Mouse (Mus musculus): ENCODE data around the gene Tfip11. TPM values are rescaled to one million over a fixed set of nuclear protein-coding genes. Genes with fewer than 3 reads are reported as not detected.

The Tfip11 gene
- polyA plus RNA-seq, 1 experiment from 2014 or later: 27.1 TPM

- WGBS: 61% methylated on average over 11 of the region's 11 CpGs
- no peaks in the 10 kb centered on the region for H3K36me3 ChIP-seq (ENCODE audit: insufficient read depth)
- H3K27me3 ChIP-seq (ENCODE audit: insufficient read depth, low read length): no peaks in the 10 kb centered on the region
- no peak overlapping the region for H3K27ac ChIP-seq (ENCODE audit: low read depth)
- ATAC-seq (ENCODE audit: insufficient read depth) (no peak), DNase-seq (no peak)
- TF ChIP-seq CTCF (IDR thresholded peaks at IDR 0.05; ENCODE audit: low read depth): no peak
- 0 out of 2 replicates have a peak, but pooled peaks cover 7% of the 10 kb centered on the region for H3K4me1 ChIP-seq (ENCODE audit: insufficient read depth)
- H3K4me3 ChIP-seq (ENCODE audit: low read depth, low read length): no peak overlapping the region
- no peak overlapping the region for H3K9ac ChIP-seq
- H3K9me3 ChIP-seq (ENCODE audit: low read depth, low read length): no peaks in the 10 kb centered on the region
- no peak overlapping the region for H3K4me2 ChIP-seq
Measured at GRCm38 (mm10) chr5:112286984-112287641, 39.0 kb upstream of the Tfip11 start.

- no peaks in the 10 kb centered on the region for H3K9me3 ChIP-seq (ENCODE audit: low read depth, low read length)
- H3K4me1 ChIP-seq (ENCODE audit: insufficient read depth): 0 out of 2 replicates have a peak, but pooled peaks cover 7% of the 10 kb centered on the region
- ATAC-seq (ENCODE audit: insufficient read depth) (no peak), DNase-seq (no peak)
- H3K27ac ChIP-seq (ENCODE audit: low read depth): no peak overlapping the region
- no peak for TF ChIP-seq CTCF (IDR thresholded peaks at IDR 0.05; ENCODE audit: low read depth)
- 77% methylated on average over 2 of the region's 2 CpGs for WGBS
- no peak overlapping the region for H3K4me2 ChIP-seq
- H3K9ac ChIP-seq: no peak overlapping the region
- no peaks in the 10 kb centered on the region for H3K27me3 ChIP-seq (ENCODE audit: insufficient read depth, low read length)
- no peaks in the 10 kb centered on the region for H3K36me3 ChIP-seq (ENCODE audit: insufficient read depth)
- no peak overlapping the region for H3K4me3 ChIP-seq (ENCODE audit: low read depth, low read length)
Measured at GRCm38 (mm10) chr5:112287652-112288051, 38.5 kb upstream of the Tfip11 start.

GRCm38 (mm10) chr5:112288193-112289141 lies 37.7 kb upstream of the Tfip11 start:
- no peak overlapping the region for H3K9ac ChIP-seq
- DNase-seq (no peak), ATAC-seq (ENCODE audit: insufficient read depth) (no peak)
- H3K9me3 ChIP-seq (ENCODE audit: low read depth, low read length): no peaks in the 10 kb centered on the region
- TF ChIP-seq CTCF (IDR thresholded peaks at IDR 0.05; ENCODE audit: low read depth): no peak
- peak overlapping the region; percentile 19 for H3K4me2 ChIP-seq
- no peak overlapping the region for H3K27ac ChIP-seq (ENCODE audit: low read depth)
- no peak overlapping the region for H3K4me3 ChIP-seq (ENCODE audit: low read depth, low read length)
- 0 out of 2 replicates have a peak, but pooled peaks cover 7% of the 10 kb centered on the region for H3K4me1 ChIP-seq (ENCODE audit: insufficient read depth)
- WGBS: 59% methylated on average over 9 of the region's 9 CpGs
- H3K36me3 ChIP-seq (ENCODE audit: insufficient read depth): no peaks in the 10 kb centered on the region
- no peaks in the 10 kb centered on the region for H3K27me3 ChIP-seq (ENCODE audit: insufficient read depth, low read length)

GRCm38 (mm10) chr5:112289236-112289635 lies 36.9 kb upstream of the Tfip11 start:
- no peak overlapping the region for H3K27ac ChIP-seq (ENCODE audit: low read depth)
- 46% methylated on average over 8 of the region's 8 CpGs for WGBS
- no peak for TF ChIP-seq CTCF (IDR thresholded peaks at IDR 0.05; ENCODE audit: low read depth)
- H3K9me3 ChIP-seq (ENCODE audit: low read depth, low read length): no peaks in the 10 kb centered on the region
- no peak overlapping the region for H3K4me3 ChIP-seq (ENCODE audit: low read depth, low read length)
- H3K36me3 ChIP-seq (ENCODE audit: insufficient read depth): no peaks in the 10 kb centered on the region
- ATAC-seq (ENCODE audit: insufficient read depth) (no peak), DNase-seq (peak; percentile 68)
- H3K4me1 ChIP-seq (ENCODE audit: insufficient read depth): 0 out of 2 replicates have a peak, but pooled peaks cover 1% of the 10 kb centered on the region
- H3K4me2 ChIP-seq: peak overlapping the region; percentile 19
- no peak overlapping the region for H3K9ac ChIP-seq
- H3K27me3 ChIP-seq (ENCODE audit: insufficient read depth, low read length): no peaks in the 10 kb centered on the region

GRCm38 (mm10) chr5:112289819-112290535 lies 36.2 kb upstream of the Tfip11 start:
- DNase-seq (no peak), ATAC-seq (ENCODE audit: insufficient read depth) (no peak)
- no peak overlapping the region for H3K9ac ChIP-seq
- H3K4me1 ChIP-seq (ENCODE audit: insufficient read depth): no peaks in the 10 kb centered on the region
- H3K4me2 ChIP-seq: peak overlapping the region; percentile 27
- H3K36me3 ChIP-seq (ENCODE audit: insufficient read depth): no peaks in the 10 kb centered on the region
- no peaks in the 10 kb centered on the region for H3K27me3 ChIP-seq (ENCODE audit: insufficient read depth, low read length)
- H3K4me3 ChIP-seq (ENCODE audit: low read depth, low read length): no peak overlapping the region
- H3K9me3 ChIP-seq (ENCODE audit: low read depth, low read length): no peaks in the 10 kb centered on the region
- no peak for TF ChIP-seq CTCF (IDR thresholded peaks at IDR 0.05; ENCODE audit: low read depth)
- H3K27ac ChIP-seq (ENCODE audit: low read depth): no peak overlapping the region
- 79% methylated on average over 16 of the region's 16 CpGs for WGBS

- no peak overlapping the region for H3K27ac ChIP-seq (ENCODE audit: low read depth)
- H3K36me3 ChIP-seq (ENCODE audit: insufficient read depth): no peaks in the 10 kb centered on the region
- 87% methylated on average over 8 of the region's 8 CpGs for WGBS
- TF ChIP-seq CTCF (IDR thresholded peaks at IDR 0.05; ENCODE audit: low read depth): no peak
- no peak overlapping the region for H3K9ac ChIP-seq
- H3K27me3 ChIP-seq (ENCODE audit: insufficient read depth, low read length): no peaks in the 10 kb centered on the region
- DNase-seq (no peak), ATAC-seq (ENCODE audit: insufficient read depth) (no peak)
- H3K4me1 ChIP-seq (ENCODE audit: insufficient read depth): no peaks in the 10 kb centered on the region
- H3K4me2 ChIP-seq: no peak overlapping the region
- no peak overlapping the region for H3K4me3 ChIP-seq (ENCODE audit: low read depth, low read length)
- H3K9me3 ChIP-seq (ENCODE audit: low read depth, low read length): no peaks in the 10 kb centered on the region
Measured at GRCm38 (mm10) chr5:112290536-112290880, 35.6 kb upstream of the Tfip11 start.
